Mouse (Mus musculus): ENCODE data around the gene Pfkfb2.
A peak's percentile ranks its signal among the peaks of the same experiment; 100 is the strongest.

The Pfkfb2 gene

GRCm38 (mm10) chr1:130729153-130729552, at the start of gene Pfkfb2:
Pfkfb2 (minus strand) TSS chr1:130729253.
- no peak for DNase-seq (ENCODE audit: low read depth, low spot score)

DNA sequence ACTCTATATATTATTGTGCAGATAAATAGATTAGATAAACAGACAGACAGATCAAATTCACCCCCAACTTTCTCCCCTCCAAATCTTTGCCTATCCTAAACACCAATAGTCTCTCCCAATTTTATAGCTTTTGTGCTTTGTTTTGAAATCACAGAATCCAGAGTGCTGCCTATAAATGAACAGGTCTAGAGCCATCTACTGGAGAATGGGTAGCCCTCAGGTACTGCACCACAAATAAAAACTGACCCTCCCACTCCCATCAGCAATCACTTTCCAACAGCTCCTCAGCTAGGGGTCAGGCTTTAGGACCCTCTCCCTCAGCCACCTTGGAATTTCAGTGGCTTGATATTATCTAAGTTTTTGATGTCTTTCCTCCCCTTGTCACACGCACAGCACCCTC, 47.6 kb upstream of the Pfkfb2 start:
- no peak for DNase-seq (ENCODE audit: low read depth, low spot score)

DNA sequence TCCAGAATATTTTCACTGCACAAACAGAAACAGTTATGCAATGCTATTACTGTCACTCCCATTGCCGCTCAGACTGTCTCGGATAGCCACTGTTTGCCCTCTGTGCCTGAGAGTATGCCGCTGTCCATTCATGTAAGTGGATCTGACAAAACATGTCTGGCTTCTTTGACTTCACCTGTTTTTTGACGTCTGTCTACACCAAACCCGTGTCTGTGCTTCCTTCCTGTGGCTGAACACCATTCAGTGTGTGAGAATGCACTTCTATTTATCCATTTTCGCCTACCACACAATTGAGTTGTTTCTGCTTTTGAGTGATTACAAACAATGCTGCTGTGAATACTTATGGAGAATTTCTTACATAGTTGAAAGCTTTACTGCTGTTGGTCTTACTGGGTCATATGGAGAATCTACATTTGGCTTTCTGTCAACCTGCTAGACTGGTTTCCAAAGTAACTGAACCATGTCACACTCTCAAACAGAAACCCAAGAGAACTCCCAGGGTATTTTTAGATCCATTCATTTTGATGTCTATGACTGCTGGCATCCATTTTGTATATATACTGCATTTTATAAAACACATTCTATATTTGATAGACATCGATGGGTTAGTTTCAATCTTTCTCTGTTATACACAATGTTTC, 46.8 kb upstream of the Pfkfb2 start:
- DNase-seq (ENCODE audit: low read depth, low spot score), result no peak

DNA sequence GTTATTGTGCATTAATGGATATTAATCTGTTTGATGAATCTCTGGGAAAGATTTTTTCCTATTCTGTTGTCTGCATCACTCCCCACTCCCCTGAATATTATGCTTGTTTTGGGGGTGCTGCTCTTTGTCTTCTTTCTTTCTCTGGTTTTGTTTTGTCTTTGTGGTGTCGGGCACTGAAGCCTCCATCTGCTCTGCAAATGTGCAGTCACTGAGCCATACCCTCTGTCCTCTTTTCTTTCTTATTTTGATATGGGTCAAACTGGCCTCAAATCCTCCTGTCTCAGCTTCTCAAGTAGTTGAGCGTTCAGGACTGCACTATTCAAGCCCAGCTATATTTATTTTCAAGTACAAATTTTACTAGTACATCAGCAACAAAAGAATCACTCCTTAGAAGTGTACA, 46.2 kb upstream of the Pfkfb2 start:
- DNase-seq (ENCODE audit: low read depth, low spot score), result no peak

GRCm38 (mm10) chr1:130770981-130771494, 42.0 kb upstream of the Pfkfb2 start:
- no peak for DNase-seq (ENCODE audit: low read depth, low spot score)

GRCm38 (mm10) chr1:130770487-130770886, 41.4 kb upstream of the Pfkfb2 start:
- DNase-seq (ENCODE audit: low read depth, low spot score), result no peak

DNA sequence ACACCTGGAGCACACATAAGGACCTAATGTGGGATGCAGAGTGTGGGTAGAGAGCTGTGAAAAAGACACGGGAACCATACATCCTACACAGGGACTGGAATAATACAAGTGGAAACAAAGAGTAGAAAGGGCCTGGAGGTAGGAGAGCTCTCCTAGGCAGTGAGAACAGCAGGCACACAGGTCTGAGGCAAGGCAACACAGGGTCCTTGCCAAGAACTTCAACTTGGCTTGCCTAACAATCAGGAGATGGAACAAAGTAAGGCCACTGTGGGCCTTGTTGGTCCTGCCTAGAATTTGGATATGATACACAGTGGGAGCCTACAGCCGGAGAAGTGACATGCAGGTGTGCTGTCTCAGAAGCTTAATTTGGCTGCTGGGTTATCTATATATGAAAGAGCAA, 40.9 kb upstream of the Pfkfb2 start:
- DNase-seq (ENCODE audit: low read depth, low spot score), result no peak

GRCm38 (mm10) chr1:130767066-130767465, 38.0 kb upstream of the Pfkfb2 start:
- no peak for DNase-seq (ENCODE audit: low read depth, low spot score)

DNA sequence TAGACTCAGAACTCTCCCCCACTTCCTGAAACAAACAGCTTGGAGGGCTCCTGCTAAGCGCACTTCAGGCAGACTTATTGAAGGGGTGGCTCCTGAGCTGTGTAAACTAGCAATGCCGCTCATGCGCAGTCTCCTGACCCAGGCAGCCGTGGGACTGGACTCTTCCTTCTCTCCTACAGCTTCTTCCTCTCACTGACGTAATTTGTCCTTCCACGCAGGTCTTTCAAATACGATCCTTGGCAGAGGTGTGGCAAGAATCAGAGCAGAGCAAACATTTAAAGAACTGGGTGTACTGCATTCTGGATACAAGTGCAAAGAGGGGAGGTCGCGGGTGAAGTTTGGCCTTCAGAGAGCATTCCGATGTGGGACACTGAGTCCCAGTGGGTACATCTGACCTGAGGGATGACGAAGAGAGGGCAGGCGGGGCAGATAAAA, 35.0 kb upstream of the Pfkfb2 start:
- DNase-seq (ENCODE audit: low read depth, low spot score), result no peak

DNA sequence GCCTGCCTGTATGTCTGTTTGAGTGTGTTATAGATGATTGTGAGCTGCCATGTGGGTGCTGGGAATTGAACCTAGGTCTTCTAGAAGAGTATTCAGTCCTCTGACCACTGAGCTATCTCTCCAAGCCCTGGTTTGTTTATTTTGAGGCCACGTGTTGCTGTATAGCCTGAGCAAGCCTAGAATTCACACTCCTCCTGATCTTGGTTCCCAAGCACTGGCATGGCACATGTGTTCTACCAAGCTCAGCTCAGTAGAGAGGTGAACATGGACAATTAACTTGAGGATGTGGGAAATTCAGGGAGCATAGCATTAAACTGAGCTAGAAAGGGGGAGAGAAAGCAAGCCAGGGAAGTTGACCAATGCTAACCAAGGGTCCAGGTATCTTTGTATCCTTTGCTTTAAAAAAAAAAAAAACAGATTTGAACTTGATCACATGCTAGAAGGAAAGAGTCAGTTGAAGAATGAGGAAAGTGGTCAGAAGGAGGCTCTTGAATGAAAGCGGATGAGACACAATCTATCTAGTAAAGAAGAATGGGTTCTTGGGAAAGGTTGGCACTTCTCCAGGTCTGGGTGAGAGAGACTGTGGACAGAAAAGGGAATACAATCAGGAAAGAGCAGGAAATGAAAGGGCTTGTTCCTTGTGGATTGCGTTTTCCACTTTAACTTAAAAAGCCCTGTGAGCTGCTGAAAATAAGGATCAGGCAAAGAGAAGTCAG, 33.1 kb upstream of the Pfkfb2 start:
- DNase-seq (ENCODE audit: low read depth, low spot score), result no peak

- no peak for DNase-seq (ENCODE audit: low read depth, low spot score)
Observed at GRCm38 (mm10) chr1:130761597-130761996, 32.5 kb upstream of the Pfkfb2 start.

- no peak for DNase-seq (ENCODE audit: low read depth, low spot score)
Observed at GRCm38 (mm10) chr1:130759689-130760088, 30.6 kb upstream of the Pfkfb2 start.

DNA sequence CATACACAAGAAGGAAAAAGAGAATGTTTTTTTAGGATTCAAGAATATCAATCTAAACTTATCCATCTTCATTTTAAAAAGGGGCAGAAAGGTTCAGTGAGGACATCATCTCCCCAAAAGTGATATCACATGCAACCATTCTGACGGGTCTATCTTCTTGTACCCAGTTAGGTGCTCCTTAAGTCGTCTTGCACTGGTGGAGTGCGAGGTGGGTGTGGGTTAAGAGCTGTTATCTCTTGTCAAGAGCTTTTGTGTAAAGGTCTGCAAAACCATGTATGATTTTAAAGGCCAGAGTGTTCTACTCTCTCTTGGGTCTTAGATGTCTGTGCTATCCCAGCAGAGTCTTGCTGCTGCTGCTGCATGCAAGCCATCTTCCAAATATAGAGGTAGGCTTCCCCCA, 17.8 kb upstream of the Pfkfb2 start:
- DNase-seq (ENCODE audit: low read depth, low spot score), result no peak

DNA sequence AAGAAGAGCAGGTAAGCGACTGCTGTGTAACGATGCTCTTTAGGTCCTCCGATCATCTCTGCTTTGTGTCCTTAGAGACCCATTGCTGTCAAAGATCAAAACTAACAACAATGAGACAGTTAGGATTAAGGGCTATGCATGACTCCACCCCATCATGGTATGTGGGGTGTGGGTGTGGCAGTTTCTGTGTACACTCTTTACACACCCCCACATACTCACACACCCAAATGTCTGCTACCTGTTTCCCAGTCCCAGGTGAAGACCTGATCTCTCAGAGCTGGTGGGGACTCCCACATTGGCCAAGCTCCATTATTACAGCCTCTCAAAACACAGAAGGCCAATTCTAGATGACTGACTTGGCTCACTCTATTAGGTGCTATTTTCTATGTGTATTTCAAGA, 16.5 kb upstream of the Pfkfb2 start:
- DNase-seq (ENCODE audit: low read depth, low spot score), result no peak

DNA sequence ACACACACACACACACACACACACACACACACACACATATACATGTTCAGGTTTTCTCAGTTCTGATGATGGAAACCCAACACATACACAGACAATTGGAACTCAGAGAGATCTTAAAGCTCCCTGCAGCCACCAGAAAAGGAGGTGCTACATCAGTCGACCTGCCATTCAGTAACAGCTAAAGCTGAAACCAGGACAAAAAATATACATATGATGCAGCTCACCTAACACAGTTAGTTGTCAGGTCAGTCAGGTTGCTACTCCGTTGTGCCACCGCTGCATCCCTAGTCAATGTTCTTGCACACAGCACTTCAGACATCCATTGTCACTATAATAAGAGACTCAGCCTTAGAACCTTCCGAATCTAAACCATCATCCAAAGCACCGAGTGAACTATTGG, 15.9 kb upstream of the Pfkfb2 start:
- no peak for DNase-seq (ENCODE audit: low read depth, low spot score)

DNA sequence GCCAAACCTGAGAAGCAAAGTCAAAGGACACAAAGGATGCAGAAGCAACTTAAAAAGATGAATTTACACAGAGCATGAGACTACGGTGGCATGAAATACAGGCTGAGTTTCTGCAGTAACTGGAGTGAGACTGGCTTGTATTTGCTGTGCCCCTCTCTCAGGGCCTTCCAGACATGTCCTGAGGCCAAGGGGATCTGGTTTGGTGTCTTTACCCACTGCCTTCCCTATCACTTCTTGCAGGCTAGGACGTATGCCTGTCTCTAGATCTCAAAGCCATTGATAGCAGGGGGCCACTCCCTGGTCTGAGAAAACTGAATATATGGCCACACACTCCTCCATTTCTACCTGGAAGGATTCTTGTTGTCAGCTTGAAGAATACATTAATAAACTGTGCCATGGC, 15.2 kb upstream of the Pfkfb2 start:
- DNase-seq (ENCODE audit: low read depth, low spot score), result no peak

DNA sequence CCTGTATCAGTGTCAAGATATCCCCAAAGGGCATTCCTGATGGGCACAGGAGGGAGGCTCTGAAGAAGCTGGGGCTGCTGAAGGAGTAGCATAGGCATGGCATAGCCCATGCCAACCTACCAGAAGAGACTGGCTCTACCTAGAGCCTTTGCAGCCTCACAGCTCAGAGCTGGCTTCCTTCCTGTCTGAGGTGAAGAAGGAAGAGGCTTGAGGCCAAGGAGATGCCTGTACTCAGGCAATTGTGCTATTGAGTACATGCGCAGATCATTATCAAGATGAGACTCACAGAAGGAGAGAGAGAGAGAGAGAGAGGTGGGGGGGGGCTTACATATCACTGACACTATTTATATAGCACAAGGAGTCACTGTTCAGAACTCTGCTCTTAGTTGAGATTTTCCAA, 14.7 kb upstream of the Pfkfb2 start:
- peak; percentile 23 for DNase-seq (ENCODE audit: low read depth, low spot score)

DNA sequence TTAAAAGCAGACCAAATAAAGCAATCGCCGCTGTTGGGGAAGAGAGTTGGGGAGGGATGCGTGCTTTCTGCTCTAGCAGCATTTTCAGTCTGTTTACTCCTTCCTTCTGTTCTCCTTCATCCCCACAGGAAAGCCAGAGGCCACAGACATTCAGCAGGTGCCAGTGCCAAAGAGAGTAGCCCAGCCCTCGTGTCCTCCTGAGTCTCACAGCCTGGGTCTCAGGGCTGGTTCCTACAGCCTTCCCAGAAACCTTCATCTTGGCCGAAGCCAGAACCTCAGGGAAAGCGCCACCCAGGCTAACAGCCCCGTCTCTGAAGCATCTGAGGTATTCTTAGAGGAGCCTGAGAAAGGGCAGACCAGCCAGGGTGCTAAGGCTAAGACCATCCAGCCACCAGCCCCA, 13.1 kb upstream of the Pfkfb2 start:
- DNase-seq (ENCODE audit: low read depth, low spot score), result no peak

DNA sequence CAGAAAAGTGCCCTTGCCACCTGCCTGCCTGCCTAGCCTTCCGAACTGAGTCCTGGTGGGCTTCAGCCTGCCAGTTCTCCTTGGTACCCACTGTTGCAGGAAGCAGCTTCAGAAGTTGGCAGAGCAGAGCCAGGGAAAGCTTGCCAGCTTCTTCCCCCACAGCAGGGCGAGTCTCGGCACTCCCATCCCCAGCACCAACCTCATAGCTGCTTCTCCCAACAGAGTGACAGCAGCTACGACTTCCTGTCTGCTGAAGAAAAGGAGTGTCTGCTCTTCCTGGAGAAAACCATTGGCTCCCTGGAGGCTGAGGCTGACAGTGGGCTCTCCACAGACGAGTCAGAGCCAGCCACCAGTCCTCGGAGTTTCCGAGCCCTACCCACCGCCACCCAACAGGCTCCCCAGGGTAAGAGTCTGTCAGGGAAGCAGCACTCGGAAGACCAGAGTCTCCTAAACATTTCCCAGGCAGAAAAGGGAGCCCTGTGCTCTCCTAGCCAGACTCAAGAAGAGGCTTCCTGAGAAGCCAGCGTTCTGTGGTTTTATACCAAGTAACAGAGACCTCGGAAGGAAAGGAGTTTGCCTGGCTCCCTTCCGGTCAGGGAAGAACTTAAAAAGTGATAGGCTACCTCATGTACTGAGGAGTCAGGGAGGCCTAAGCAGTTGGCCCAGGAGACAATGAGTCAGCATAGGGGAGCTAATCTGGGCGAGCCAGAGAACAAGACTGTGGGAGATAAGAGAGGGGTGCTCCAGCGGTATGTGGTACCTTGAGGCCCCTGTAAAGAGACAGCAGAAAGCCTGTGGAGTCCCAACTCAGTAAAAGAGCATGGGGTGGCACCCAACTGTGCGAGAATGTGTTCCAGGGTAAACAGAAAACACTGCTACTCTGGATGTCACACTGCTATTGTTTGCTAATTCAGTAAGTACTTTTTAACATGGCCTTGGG, 12.0 kb upstream of the Pfkfb2 start:
- no peak for DNase-seq (ENCODE audit: low read depth, low spot score)

- DNase-seq (ENCODE audit: low read depth, low spot score), result no peak
Observed at GRCm38 (mm10) chr1:130740227-130740648, 11.2 kb upstream of the Pfkfb2 start.

GRCm38 (mm10) chr1:130739636-130740035, 10.6 kb upstream of the Pfkfb2 start:
- DNase-seq (ENCODE audit: low read depth, low spot score), result no peak

DNA sequence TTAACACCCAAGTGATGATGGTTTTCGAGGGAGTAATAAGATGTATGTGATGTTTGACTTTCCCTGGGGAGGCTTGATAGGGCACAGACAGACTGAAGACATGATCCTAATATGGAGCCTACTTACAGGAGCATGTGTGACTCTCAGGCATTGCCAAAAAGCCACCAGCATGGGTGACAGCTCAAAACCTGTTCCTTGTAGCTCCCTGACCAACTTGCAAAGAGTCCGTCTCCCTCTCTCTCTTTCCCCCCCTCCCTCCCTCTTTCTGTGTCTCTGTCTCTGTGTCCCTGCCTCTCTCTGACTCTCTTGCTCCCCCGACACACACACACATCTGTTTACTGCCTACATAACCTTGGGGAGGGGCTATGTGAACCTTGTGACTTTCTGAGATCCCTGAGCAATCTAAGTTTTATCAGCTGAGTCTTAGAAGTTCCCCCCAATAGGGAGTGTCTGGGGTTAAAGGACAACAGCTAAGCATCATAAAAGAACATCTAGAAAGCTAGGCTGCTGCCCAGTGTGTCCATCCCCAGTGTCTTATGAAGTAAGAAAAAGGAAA, 9.6 kb upstream of the Pfkfb2 start:
- no peak for DNase-seq (ENCODE audit: low read depth, low spot score)

All from CD4-positive helper T cell, adult 2 months (primary cell).